Mouse (Mus musculus) cerebral cortex, adult 2 months (tissue): ENCODE data around the gene Lypd5.

Experiments used
- WGBS: fragments of 180-500 bp; shearing (Covaris S2); methylation state at CpG from one replicate; pipeline ENCODE4 v1.1.7; 2018; 5-methylcytosine and 5-hydroxymethylcytosine counted together

Gene Lypd5

DNA sequence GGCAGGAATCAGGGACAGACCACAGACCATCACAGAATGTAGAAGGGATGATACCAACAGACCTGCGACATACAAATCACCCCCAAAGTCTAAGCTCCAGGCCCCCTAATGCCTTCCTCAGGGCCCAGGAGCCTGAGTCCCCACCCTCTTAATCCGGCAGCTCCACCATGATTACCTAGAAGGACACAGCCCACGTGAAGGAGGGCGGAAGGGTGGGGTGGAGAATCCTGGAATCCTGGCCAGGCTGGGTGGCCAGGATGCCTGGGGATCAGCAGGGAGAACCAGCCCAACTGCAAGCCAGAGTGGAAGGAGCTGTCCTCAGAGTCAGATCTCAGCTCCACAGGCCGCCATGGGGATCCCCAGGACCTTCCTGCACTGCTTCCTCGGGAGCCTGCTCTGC is at the start of gene Lypd5:
Gene Lypd5, plus strand, starts transcription at position 301 of the 400 bp plus-strand sequence.
- WGBS = 62% methylated on average over 6 of the region's 6 CpGs

DNA sequence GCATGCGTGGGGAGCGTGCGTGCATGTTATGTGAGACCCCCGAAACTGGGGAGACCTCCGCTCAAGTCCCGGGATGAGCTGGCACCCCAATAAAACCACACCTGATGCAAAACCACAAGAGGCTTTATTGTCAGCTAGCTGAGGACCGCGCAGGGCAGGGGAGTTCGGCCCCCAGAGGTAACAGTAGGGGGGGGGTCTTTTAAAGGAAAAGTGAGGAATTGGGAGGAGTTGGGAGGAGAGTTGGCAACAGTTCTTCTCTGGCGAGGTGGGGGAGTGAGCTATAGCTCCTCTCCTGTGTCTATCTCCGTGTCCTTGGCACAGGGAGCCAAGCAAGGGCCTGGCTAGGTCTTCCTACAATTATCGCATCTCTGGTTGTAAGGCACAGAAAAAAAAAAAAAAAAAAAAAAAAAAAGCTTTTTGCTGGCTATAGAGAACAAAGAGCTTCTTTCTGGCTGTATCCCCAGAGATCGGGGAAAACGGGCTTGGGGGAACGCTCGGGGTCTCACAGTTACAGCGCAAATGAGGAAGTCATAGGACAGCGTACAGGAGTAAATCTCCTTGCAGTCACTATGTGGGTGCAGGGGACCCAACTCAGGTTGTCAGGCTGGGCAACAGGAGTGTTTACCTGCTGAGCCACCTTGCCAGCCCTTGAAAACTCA is 49.0 kb upstream of the Lypd5 start:
- WGBS = 4% methylated on average over 18 of the region's 18 CpGs

- WGBS = 9% methylated on average over 13 of the region's 13 CpGs
Measured at GRCm38 (mm10) chr7:24300771-24301282, 48.2 kb upstream of the Lypd5 start, which contains the start of gene Zfp61. Zfp61 (minus strand) TSS chr7:24301232.

GRCm38 (mm10) chr7:24315726-24316566 is 33.0 kb upstream of the Lypd5 start:
- 20% methylated on average over 29 of the region's 29 CpGs for WGBS

- under 1% methylated on average over 33 of the region's 33 CpGs for WGBS
Measured at GRCm38 (mm10) chr7:24316567-24317092, 32.4 kb upstream of the Lypd5 start, which contains the start of gene Zfp94. Zfp94 (minus strand) TSS chr7:24316666.

- 63% methylated on average over 6 of the region's 6 CpGs for WGBS
Measured at GRCm38 (mm10) chr7:24318942-24319341, 30.1 kb upstream of the Lypd5 start.

DNA sequence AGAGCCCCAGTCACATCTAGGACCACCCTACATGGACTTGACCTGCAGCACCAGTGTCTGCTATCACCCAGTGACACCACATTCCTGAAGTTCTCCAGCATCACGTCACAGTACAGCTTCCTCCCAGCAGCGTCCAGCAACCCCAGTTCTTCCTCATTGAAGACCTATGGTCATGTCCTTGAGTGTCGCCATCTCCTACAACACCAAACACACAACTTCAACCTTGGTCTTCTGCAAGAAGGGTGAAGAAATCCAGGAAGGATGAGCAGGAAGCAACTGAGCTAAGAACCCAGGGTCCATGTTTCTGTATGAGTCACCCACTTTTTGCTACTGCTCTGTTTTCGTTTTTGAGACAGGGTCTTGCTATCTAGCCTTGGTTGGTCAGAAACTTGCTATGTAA is 26.4 kb upstream of the Lypd5 start:
- 77% methylated on average over 4 of the region's 4 CpGs for WGBS

- WGBS = 39% methylated on average over 6 of the region's 6 CpGs
Measured at GRCm38 (mm10) chr7:24325197-24325596, 23.8 kb upstream of the Lypd5 start.

DNA sequence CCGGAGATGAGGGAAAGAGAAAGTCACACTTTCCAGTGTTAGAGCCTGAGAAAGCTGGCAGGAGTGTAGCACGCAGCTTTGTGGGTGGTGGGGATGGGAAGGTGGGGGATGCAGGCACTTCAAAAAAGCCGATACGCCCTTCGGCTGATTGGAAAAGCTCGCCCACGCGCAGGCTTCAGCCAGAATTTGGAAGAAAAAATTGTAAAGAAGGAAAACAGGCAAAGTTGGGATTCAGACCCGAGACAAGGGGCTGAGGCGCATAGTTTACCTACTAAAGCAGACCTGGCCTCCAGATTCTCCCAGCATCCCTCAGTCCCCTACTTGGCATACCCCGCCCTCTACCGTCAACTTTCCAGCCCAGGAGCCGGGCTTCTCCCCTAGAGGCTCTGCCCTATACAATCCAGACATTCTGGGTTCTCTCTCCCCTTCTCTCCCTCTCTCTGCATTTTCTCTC is 23.3 kb upstream of the Lypd5 start:
- WGBS = 4% methylated on average over 13 of the region's 13 CpGs

DNA sequence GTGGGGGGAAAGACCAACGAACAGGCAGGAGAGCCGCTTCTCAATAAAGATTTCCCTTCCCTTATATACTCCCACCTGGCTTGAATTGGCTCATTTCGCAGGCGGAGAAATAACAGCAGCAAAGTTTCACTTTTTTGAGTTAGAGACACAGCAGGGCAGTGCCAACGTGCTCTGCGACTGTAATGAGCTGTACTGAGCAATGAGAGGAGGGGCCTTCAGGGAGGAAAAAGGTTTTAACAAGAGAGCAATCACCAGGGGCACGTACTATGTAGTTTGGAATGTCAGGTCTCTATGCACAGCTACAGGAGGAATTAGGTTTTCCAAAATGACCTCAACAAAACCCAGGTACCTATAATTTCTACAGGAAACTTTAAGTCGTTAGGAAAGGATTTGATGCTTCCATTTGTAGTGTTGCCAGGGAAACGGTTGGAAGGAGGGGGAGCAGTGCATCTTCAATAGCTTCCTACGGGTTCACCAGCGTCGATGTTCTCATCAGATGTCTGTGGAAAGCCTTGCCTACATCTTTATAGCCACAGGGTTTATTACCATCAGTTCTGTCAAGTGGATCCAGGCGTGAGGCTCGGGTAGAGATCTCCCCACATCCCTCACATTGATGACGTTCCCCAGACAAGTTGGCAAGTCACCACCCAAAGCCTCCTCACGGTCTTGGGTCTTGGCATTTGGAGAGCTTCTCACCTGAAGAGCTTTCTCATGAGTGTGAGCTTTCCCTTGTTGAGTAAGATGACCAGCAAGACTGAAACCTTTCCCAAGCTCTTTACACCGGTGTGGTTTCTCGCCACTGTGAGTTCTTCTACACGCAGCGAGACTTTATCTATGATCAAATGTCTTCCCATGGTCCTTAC is 22.5 kb upstream of the Lypd5 start:
- 36% methylated on average over 20 of the region's 20 CpGs for whole genome bisulfite sequencing

DNA sequence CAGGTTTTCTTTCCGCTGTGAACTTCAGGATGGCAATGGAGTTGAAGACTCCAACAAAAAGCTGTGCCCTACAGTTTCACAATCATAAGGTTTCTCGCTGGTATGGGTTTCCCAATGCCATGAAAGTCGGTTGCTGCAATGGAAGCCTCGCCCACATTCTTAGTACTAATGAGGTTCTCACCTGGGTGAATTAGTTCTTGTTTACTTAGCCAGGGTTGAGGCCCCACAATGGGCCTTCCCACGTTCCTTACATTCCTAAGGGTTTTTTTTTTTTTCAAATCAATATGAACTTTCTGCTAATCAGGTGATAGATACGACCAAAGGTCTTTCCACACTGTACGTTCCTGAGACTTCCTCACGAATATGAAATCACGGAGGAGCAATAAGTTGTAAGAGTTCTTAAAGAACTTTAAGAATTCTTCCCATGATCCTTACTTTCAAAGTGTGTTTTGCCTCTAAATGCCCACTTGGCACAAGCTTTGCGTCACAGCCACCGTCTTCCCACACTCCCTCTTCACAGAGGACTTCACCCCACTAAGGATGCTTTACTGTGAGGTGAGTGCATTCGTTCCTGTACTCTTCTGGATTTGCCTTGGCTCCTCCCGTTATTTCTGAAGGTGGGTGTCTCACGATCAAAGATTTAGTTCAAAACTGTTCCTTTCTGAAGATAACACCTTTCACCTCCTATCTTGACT is 21.6 kb upstream of the Lypd5 start:
- 78% methylated on average over 14 of the region's 14 CpGs for WGBS

DNA sequence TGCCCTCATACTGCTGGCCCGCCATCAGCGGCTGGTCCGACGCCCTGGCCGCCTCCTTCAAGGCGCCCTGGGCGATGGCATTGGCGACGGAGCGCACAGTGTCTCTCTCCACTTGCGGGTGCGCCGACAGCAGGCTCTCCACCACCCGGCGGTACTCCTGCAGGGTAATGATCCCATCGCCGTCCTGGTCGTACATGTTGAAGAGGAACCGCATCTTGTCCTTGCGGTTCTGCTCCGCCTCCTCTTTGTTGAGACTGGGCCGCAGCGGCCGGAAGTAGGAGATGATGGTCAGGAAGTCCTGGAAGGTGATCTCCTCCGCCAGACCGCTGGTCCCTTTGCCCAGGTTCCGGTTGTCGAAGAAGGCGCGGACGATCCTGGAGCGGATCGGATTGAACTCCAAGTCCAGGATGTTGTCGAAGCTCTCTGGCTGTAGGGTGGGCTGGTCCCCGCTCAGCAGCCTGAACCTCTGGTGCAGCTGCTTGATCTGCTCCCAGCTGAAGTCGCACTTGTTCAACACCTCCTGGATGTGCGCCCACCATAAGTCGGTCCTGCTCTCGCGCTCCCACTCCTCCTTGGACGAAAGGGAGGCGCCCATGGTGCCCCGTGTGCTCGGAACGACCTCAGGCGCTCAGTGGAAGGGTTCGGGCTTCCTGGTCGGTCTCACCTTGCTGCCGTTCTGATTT is 15.6 kb upstream of the Lypd5 start, which contains the start of gene Tescl:
Gene Tescl, minus strand, starts transcription at position 633 of the 683 bp plus-strand sequence.
- 55% methylated on average over 49 of the region's 49 CpGs for WGBS

- WGBS = 7% methylated on average over 5 of the region's 5 CpGs
Measured at GRCm38 (mm10) chr7:24335699-24336309, 13.2 kb upstream of the Lypd5 start.

GRCm38 (mm10) chr7:24338241-24338640 is 10.8 kb upstream of the Lypd5 start:
- 39% methylated on average over 2 of the region's 2 CpGs for WGBS

- 60% methylated on average over 7 of the region's 7 CpGs for WGBS
Measured at GRCm38 (mm10) chr7:24343701-24344272, 5.2 kb upstream of the Lypd5 start.

- WGBS = 68% methylated on average over 5 of the region's 5 CpGs
Measured at GRCm38 (mm10) chr7:24346444-24346843, 2.6 kb upstream of the Lypd5 start.

GRCm38 (mm10) chr7:24355646-24356045 is 6.7 kb downstream of the Lypd5 start:
- WGBS = 86% methylated on average over 6 of the region's 6 CpGs

- 88% methylated on average over 10 of the region's 10 CpGs for WGBS
Measured at GRCm38 (mm10) chr7:24356081-24356480, 7.1 kb downstream of the Lypd5 start.

GRCm38 (mm10) chr7:24357899-24358298 is 8.9 kb downstream of the Lypd5 start:
- WGBS = 45% methylated on average over 4 of the region's 4 CpGs
